Mouse (Mus musculus) C2C12 (cell line): ENCODE measurements around the gene Cobll1.

Experiments
- CEBPB ChIP-seq: IDR thresholded peaks from one replicate; pipeline ENCODE4 v1.6.1; 2011; ENCODE audit warnings: low read depth, mild to moderate bottlenecking, control low read depth, moderate library complexity
- CTCF ChIP-seq: IDR thresholded peaks from one replicate; pipeline ENCODE4 v1.5.1; 2011; ENCODE audit not compliant: control insufficient read depth, insufficient read depth, insufficient read length
- FOSL1 ChIP-seq: IDR thresholded peaks from one replicate; pipeline ENCODE4 v1.8.0; 2011; ENCODE audit warnings: mild to moderate bottlenecking, low read length; ENCODE audit not compliant: poor library complexity, insufficient read depth, severe bottlenecking
- MAX ChIP-seq: IDR thresholded peaks from one replicate; pipeline ENCODE4 v1.6.1; 2011; ENCODE audit warnings: mild to moderate bottlenecking, control low read depth
- MYOD1 ChIP-seq: IDR thresholded peaks from one replicate; pipeline ENCODE4 v1.6.1; 2011; ENCODE audit warnings: low read depth; ENCODE audit not compliant: control insufficient read depth, insufficient read length
- MYOG ChIP-seq: IDR thresholded peaks from one replicate; pipeline ENCODE4 v1.6.1; 2011; ENCODE audit not compliant: control insufficient read depth, insufficient read length; ENCODE audit errors: extremely low read depth
- USF1 ChIP-seq: IDR thresholded peaks from one replicate; pipeline ENCODE4 v1.6.1; 2011; ENCODE audit warnings: low read depth, mild to moderate bottlenecking, control low read depth, moderate library complexity

DNA sequence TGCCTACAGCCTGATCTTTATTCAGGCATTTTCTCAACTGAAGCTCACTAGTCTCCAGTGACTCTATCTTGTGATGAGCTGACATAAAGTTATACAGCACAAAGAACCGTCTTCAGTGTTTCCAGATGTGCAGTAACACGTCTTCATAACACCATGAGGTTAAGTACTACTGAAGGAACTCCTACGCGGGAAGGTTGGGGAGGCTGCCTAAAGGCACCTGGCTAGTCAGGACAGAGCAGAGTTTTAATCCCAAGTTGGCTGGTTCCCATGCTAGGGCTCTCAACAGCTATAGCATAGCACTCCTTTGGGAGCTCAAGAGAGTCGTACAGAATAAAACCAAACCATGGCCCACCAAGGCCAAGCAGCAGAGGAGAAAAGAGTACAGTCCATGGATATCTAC lies 76.6 kb downstream of the Cobll1 start:
- no peak for TF ChIP-seq USF1
- no peak for TF ChIP-seq CTCF
- TF ChIP-seq MAX = no peak
- no peak for TF ChIP-seq CEBPB
- TF ChIP-seq FOSL1 = no peak
- no peak for TF ChIP-seq MYOD1
- no peak for TF ChIP-seq MYOG
